Mouse (Mus musculus) limb, embryonic 14.5 days (tissue): Measurements from ENCODE around the gene Fbxo10. TPM values are rescaled to one million over a fixed set of nuclear protein-coding genes. Genes with fewer than 3 reads are reported as not detected.

Experiments used
- ATAC-seq: fragments of 200-750 bp; cut with Nextera tagmentation; 2 replicates; pipeline ENCODE4 v1.8.0; 2017; ENCODE audit warnings: low read depth, moderate number of reproducible peaks, moderate TSS enrichment; ENCODE audit not compliant: low FRiP score
- DNase-seq: peaks from one replicate; pipeline ENCODE4 v3.0.0-alpha.2; 2015; ENCODE audit warnings: low spot score
- H3K27ac ChIP-seq: fragments of 300-500 bp; sonication (generic); replicated peaks from 2 replicates; pipeline ENCODE4 v1.5.1; 2014; ENCODE audit warnings: low read depth, mild to moderate bottlenecking, low read length, moderate library complexity, mixed read lengths
- H3K27me3 ChIP-seq: fragments of 300-500 bp; sonication (generic); 2 replicates; pipeline ENCODE4 v1.6.1; 2014; ENCODE audit warnings: low read length, mixed read lengths; ENCODE audit not compliant: control insufficient read depth, insufficient read depth
- H3K36me3 ChIP-seq: fragments of 300-500 bp; sonication (generic); 2 replicates; pipeline ENCODE4 v1.6.1; 2014; ENCODE audit warnings: mild to moderate bottlenecking, low read length, moderate library complexity, mixed read lengths; ENCODE audit not compliant: control insufficient read depth, insufficient read depth
- H3K4me1 ChIP-seq: fragments of 300-500 bp; sonication (generic); 2 replicates; pipeline ENCODE4 v1.6.1; 2014; ENCODE audit warnings: antibody characterized with exemption, low read length, mixed read lengths; ENCODE audit not compliant: control insufficient read depth, insufficient read depth
- H3K4me2 ChIP-seq: fragments of 300-500 bp; sonication (generic); replicated peaks from 2 replicates; pipeline ENCODE4 v1.6.1; 2014; ENCODE audit warnings: low read depth, mild to moderate bottlenecking, low read length, moderate library complexity; ENCODE audit not compliant: severe bottlenecking
- H3K4me3 ChIP-seq: fragments of 300-500 bp; sonication (generic); replicated peaks from 2 replicates; pipeline ENCODE4 v1.5.1; 2014; ENCODE audit warnings: low read length
- H3K9ac ChIP-seq: fragments of 300-500 bp; sonication (generic); 2 replicates; pipeline ENCODE4 v1.6.1; 2014; ENCODE audit warnings: mild to moderate bottlenecking, low read depth, low read length, moderate library complexity; ENCODE audit not compliant: severe bottlenecking
- H3K9me3 ChIP-seq: fragments of 300-500 bp; sonication (generic); 2 replicates; pipeline ENCODE4 v1.6.1; 2016; ENCODE audit warnings: low read length; ENCODE audit not compliant: control insufficient read depth
- POLR2A ChIP-seq: fragments of 200-500 bp; IDR thresholded peaks from 2 replicates; pipeline ENCODE4 v1.8.0; 2012; ENCODE audit warnings: inconsistent platforms, mild to moderate bottlenecking, moderate library complexity, borderline replicate concordance; ENCODE audit not compliant: insufficient read depth, insufficient read length; ENCODE audit errors: extremely low read depth
- WGBS: fragments of 180-500 bp; shearing (Covaris S2); extraction: QIAGEN DNeasy Blood & Tissue Kit; methylation state at CpG from one replicate; pipeline ENCODE4 v1.1.7; 2014; 5-methylcytosine and 5-hydroxymethylcytosine counted together
- polyA plus RNA-seq, 2 experiments: library from polyadenylated mRNA; depleted of rRNA in 1 of 2; stranded (reverse) in 1 of 2; unstranded in 1 of 2; fragments of >200 nt; fragmentation: Nextera tagmentation in 1 of 2; extraction: Ambion mirVana in 1 of 2; gene quantifications; 2 replicates each; pipeline versions ENCODE4 v1.2.1 to v1.2.3; 2012 to 2014

The Fbxo10 gene
- polyA plus RNA-seq, 2 experiments = 15.0 to 28.9 TPM

- 97% methylated on average over 4 of the region's 4 CpGs for WGBS
- no peak overlapping the region for H3K9ac ChIP-seq
- no peak for TF ChIP-seq POLR2A
- peaks cover 50% of the 10 kb centered on the region for H3K36me3 ChIP-seq
- DNase-seq (no peak), ATAC-seq (no peak)
- H3K27ac ChIP-seq = no peak overlapping the region
- no peaks in the 10 kb centered on the region for H3K4me1 ChIP-seq
- H3K27me3 ChIP-seq = no peaks in the 10 kb centered on the region
- H3K9me3 ChIP-seq = no peaks in the 10 kb centered on the region
- H3K4me3 ChIP-seq = no peak overlapping the region
- no peak overlapping the region for H3K4me2 ChIP-seq
These were observed 57.9 kb downstream of the Fbxo10 start for GRCm38 (mm10) chr4:45026459-45026858.

DNA sequence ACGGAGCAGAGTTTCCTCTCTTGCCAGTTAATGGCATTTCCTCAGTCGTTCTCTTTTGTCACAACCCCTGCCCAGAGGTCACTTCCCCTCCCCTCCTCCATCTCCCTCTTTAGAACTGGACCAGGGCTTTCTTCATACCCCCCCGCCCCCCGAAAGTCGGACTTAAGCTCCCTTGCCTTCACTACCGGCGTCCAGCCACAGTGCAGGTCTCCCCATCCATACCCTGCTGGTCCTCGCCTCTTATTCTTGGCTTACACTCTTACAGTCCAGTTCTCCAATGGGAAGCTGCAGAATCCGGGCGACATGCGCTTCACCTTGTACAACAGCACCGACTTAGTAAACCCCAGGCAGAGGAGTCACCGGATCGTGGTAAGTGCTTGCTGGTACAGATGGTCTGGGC lies 65.4 kb downstream of the Fbxo10 start:
- TF ChIP-seq POLR2A = no peak
- Histone ChIP-seq H3K27me3 (no peaks in the 10 kb centered on the region), H3K9me3 (no peaks in the 10 kb centered on the region), H3K9ac (peak overlapping the region; percentile 64), H3K36me3 (peaks cover 5% of the 10 kb centered on the region; the same call in 1 of the 2 replicates), H3K27ac (no peak overlapping the region), H3K4me2 (peak overlapping the region; percentile 88), H3K4me1 (peaks cover 6% of the 10 kb centered on the region), H3K4me3 (peak overlapping the region; percentile 65)
- ATAC-seq = no peak
- DNase-seq = no peak
- WGBS = 3% methylated on average over 14 of the region's 14 CpGs

DNA sequence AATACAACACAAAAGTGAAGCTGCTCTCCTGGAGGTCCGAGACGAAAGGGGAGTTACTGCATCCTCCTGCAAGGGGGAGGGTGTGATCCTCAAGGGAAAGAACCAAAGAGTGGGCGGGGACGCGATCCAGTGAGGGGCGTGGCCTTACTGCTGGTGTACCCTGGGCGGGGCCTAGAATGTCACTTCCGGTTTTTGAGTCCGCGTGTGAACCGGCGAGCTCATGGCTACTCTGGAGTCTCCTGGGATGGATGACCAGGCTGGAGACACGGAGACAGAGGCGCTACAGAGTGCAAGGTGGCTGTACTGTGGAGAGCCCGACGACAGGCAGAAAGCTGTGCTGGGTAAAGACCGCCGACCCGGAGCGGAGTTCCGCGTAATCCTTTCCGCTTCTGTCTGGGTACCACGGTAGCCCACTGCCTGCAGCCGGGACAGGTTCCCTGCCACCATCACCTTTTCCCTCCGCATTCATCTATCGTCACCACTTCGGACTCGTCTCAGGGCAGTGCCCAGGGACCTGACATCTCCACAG lies 65.9 kb downstream of the Fbxo10 start, which contains the start of gene Polr1e:
Polr1e (plus strand) TSS at position 132 of the 529 bp plus-strand sequence.
- peaks cover under 1% of the 10 kb centered on the region; the same call in 1 of the 2 replicates for H3K36me3 ChIP-seq
- no peaks in the 10 kb centered on the region for H3K9me3 ChIP-seq
- WGBS = under 1% methylated on average over 28 of the region's 29 CpGs
- H3K27ac ChIP-seq = no peak within 1 kb of the TSS
- H3K27me3 ChIP-seq = no peaks in the 10 kb centered on the region
- H3K4me3 ChIP-seq = peak within 1 kb of the TSS; percentile 65
- H3K9ac ChIP-seq = peak within 1 kb of the TSS; percentile 64
- DNase-seq (peak; percentile 89), ATAC-seq (peak; percentile 90)
- no peak for TF ChIP-seq POLR2A
- peaks cover 7% of the 10 kb centered on the region for H3K4me1 ChIP-seq
- H3K4me2 ChIP-seq = peak within 1 kb of the TSS; percentile 88

GRCm38 (mm10) chr4:45015615-45016014 lies 68.8 kb downstream of the Fbxo10 start:
- ATAC-seq (no peak), DNase-seq (peak; percentile 70)
- Histone ChIP-seq H3K9ac (no peak overlapping the region), H3K4me2 (no peak overlapping the region), H3K9me3 (no peaks in the 10 kb centered on the region), H3K27ac (no peak overlapping the region), H3K4me1 (peaks cover 11% of the 10 kb centered on the region), H3K36me3 (no peaks in the 10 kb centered on the region), H3K27me3 (no peaks in the 10 kb centered on the region), H3K4me3 (no peak overlapping the region)
- WGBS = 15% methylated on average over 3 of the region's 3 CpGs
- no peak for TF ChIP-seq POLR2A

GRCm38 (mm10) chr4:45013537-45013936 lies 70.9 kb downstream of the Fbxo10 start:
- TF ChIP-seq POLR2A = no peak
- H3K27ac ChIP-seq = no peak overlapping the region
- WGBS = 3% methylated on average over 2 of the region's 2 CpGs
- DNase-seq (no peak), ATAC-seq (no peak)
- H3K9ac ChIP-seq = peak overlapping the region; percentile 66; the same call in 1 of the 2 replicates
- H3K4me3 ChIP-seq = peak overlapping the region; percentile 61
- H3K27me3 ChIP-seq = no peaks in the 10 kb centered on the region
- no peaks in the 10 kb centered on the region for H3K36me3 ChIP-seq
- no peaks in the 10 kb centered on the region for H3K9me3 ChIP-seq
- H3K4me2 ChIP-seq = peak overlapping the region; percentile 72
- peaks cover 11% of the 10 kb centered on the region for H3K4me1 ChIP-seq
